Mouse (Mus musculus) erythroid progenitor cell, adult 5-6 weeks (primary cell): Measurements from ENCODE around the gene Cpz. TPM values are rescaled to one million over a fixed set of nuclear protein-coding genes. Genes with fewer than 3 reads are reported as not detected.

Source experiments
- total RNA-seq, 2 experiments: library from RNA; stranded (forward) in 1 of 2; stranded (reverse) in 1 of 2; fragments of 150-400 nt in 1 of 2; fragments of 186-747, 209-891 nt in 1 of 2; gene quantifications; 2 replicates each; pipeline versions ENCODE4 v1.2.3 to v1.2.4; 2015 to 2017; ENCODE audit warnings: low replicate concordance in 2 of 2

The Cpz gene
- total RNA-seq, 2 experiments from 2014 or later, result not detected

Other genes with a start within 250 kb of the Cpz start
- not detected in 2 replicates for gene Adra2c, start 247.4 kb downstream of the Cpz start, total RNA-seq (2015; ENCODE audit: low replicate concordance)
- not detected in 2 replicates for gene Adra2c, start 247.4 kb downstream of the Cpz start, total RNA-seq (2017; ENCODE audit: low replicate concordance)
- gene Hmx1, start 136.6 kb downstream of the Cpz start, total RNA-seq (2015; ENCODE audit: low replicate concordance), result not detected in 2 replicates
- not detected in 2 replicates for gene Hmx1, start 136.6 kb downstream of the Cpz start, total RNA-seq (2017; ENCODE audit: low replicate concordance)
- gene Trmt44, start 49.4 kb upstream of the Cpz start, total RNA-seq (2015; ENCODE audit: low replicate concordance), result 5.0 and 6.5 TPM in 2 replicates
- gene Trmt44, start 49.4 kb upstream of the Cpz start, total RNA-seq (2017; ENCODE audit: low replicate concordance), result 1.4 and 4.1 TPM in 2 replicates
- gene Acox3, start 57.3 kb upstream of the Cpz start, total RNA-seq (2015; ENCODE audit: low replicate concordance), result 4.0 and 6.7 TPM in 2 replicates
- gene Acox3, start 57.3 kb upstream of the Cpz start, total RNA-seq (2017; ENCODE audit: low replicate concordance), result 5.6 TPM in 2 replicates
- not detected in 2 replicates for gene Htra3, start 154.1 kb upstream of the Cpz start, total RNA-seq (2015; ENCODE audit: low replicate concordance)
- not detected in 2 replicates for gene Htra3, start 154.1 kb upstream of the Cpz start, total RNA-seq (2017; ENCODE audit: low replicate concordance)
- 0.36 TPM in 1 of 2 replicates, not detected in the other for gene Sh3tc1, start 214.3 kb upstream of the Cpz start, total RNA-seq (2015; ENCODE audit: low replicate concordance)
- gene Sh3tc1, start 214.3 kb upstream of the Cpz start, total RNA-seq (2017; ENCODE audit: low replicate concordance), result 0.90 and 1.6 TPM in 2 replicates
- gene Ablim2, start 232.2 kb upstream of the Cpz start, total RNA-seq (2015; ENCODE audit: low replicate concordance), result not detected in 2 replicates
- gene Ablim2, start 232.2 kb upstream of the Cpz start, total RNA-seq (2017; ENCODE audit: low replicate concordance), result not detected in 2 replicates